Mouse (Mus musculus) T-helper 1 cell (primary cell): ENCODE data around the gene Ublcp1.

ENCODE experiments used
- in situ Hi-C: fragments of 300-600 bp; cut with MboI, MseI; formaldehyde crosslinking; loops from one replicate; pipeline ENCODE4 v1.15.1; 2025; ENCODE audit warnings: high pct_unique_total_duplicates

Ublcp1 gene

GRCm38 (mm10) chr11:44470432-44471336 is at the start of gene Ublcp1:
Ublcp1 (minus strand) TSS chr11:44470498.
- in situ Hi-C loops: loop anchor here (25.0 kb wide), 1 partner anchor 708 kb away; no protein-coding TSS in a partner anchor

GRCm38 (mm10) chr11:44519096-44519949 is 49.0 kb upstream of the Ublcp1 start:
- in situ Hi-C loops: no loop called here

GRCm38 (mm10) chr11:44518281-44519095 is 48.2 kb upstream of the Ublcp1 start, which contains the start of gene Rnf145:
Rnf145 (plus strand) TSS chr11:44518964.
- in situ Hi-C loops: no loop called here

GRCm38 (mm10) chr11:44517561-44518280 is 47.4 kb upstream of the Ublcp1 start:
- in situ Hi-C loops: no loop called here

GRCm38 (mm10) chr11:44516362-44516761 is 46.1 kb upstream of the Ublcp1 start:
- in situ Hi-C loops: no loop called here

GRCm38 (mm10) chr11:44514666-44515065 is 44.4 kb upstream of the Ublcp1 start:
- in situ Hi-C loops: no loop called here

- in situ Hi-C loops: no loop called here
These were observed 42.7 kb upstream of the Ublcp1 start for GRCm38 (mm10) chr11:44513026-44513422.

GRCm38 (mm10) chr11:44512044-44513025 is 42.0 kb upstream of the Ublcp1 start:
- in situ Hi-C loops: no loop called here

GRCm38 (mm10) chr11:44510371-44510770 is 40.1 kb upstream of the Ublcp1 start:
- in situ Hi-C loops: no loop called here

- in situ Hi-C loops: no loop called here
These were observed 39.6 kb upstream of the Ublcp1 start for GRCm38 (mm10) chr11:44509906-44510305.

- in situ Hi-C loops: no loop called here
These were observed 38.6 kb upstream of the Ublcp1 start for GRCm38 (mm10) chr11:44508876-44509275.

- in situ Hi-C loops: no loop called here
These were observed 34.5 kb upstream of the Ublcp1 start for GRCm38 (mm10) chr11:44504761-44505160.

- in situ Hi-C loops: no loop called here
These were observed 33.8 kb upstream of the Ublcp1 start for GRCm38 (mm10) chr11:44504146-44504545.

GRCm38 (mm10) chr11:44502931-44503330 is 32.6 kb upstream of the Ublcp1 start:
- in situ Hi-C loops: no loop called here

GRCm38 (mm10) chr11:44501477-44501876 is 31.2 kb upstream of the Ublcp1 start:
- in situ Hi-C loops: no loop called here

GRCm38 (mm10) chr11:44500966-44501365 is 30.7 kb upstream of the Ublcp1 start:
- in situ Hi-C loops: no loop called here

- in situ Hi-C loops: no loop called here
These were observed 28.3 kb upstream of the Ublcp1 start for GRCm38 (mm10) chr11:44498412-44499272.

GRCm38 (mm10) chr11:44496217-44496616 is 25.9 kb upstream of the Ublcp1 start:
- in situ Hi-C loops: no loop called here
